Mouse (Mus musculus): ENCODE results near the gene Dhrs7b. TPM values are rescaled to one million over a fixed set of nuclear protein-coding genes. Genes with fewer than 3 reads are reported as not detected.

Gene Dhrs7b
- 41.0 and 41.4 TPM in 2 replicates for polyA plus RNA-seq (2015; fragmentation: Nextera tagmentation; extraction: Ambion mirVana)

DNA sequence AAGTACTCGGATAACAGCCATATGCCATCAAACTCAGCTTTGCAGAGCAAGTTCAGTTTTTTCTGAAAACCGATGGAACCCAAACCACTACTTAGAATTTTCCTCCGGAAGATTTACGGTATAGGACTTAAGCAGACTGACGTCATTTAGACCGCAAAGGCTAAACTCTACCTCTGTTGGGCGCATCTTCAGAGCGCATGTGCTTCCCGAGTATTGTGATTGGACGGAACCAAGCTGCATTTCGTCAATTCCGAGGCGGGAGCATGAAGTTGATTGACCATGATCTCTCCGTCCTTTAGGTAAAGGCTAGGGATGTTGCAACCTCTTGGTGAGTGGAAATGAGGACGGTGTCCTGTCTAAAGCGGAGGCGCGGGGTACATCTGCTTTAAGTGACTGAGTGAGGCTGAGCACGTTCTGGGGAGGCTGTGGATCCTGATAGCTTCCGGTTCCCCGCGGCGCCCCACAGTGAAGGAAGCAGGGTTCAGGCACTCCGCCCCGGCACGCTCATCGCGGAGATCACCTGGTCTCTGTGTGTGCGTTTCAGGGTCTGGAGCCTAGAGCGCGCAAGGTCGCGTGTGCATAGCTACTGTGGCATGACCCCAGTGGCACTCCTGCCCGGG, at the start of gene Dhrs7b:
TSS of gene Dhrs7b (plus strand) at position 199 of the 620 bp plus-strand sequence.
- H3K4me2 ChIP-seq, result peak within 1 kb of the TSS; percentile 73
- ATAC-seq (ENCODE audit: borderline replicate concordance, extremely low read depth, low FRiP score, low TSS enrichment), result peak; percentile 95
- H3K27me3 ChIP-seq, result no peaks in the 10 kb centered on the region
- peaks cover 6% of the 10 kb centered on the region for H3K4me1 ChIP-seq
- WGBS, result under 1% methylated on average over 34 of the region's 34 CpGs
- H3K36me3 ChIP-seq, result no peaks in the 10 kb centered on the region
- peak within 1 kb of the TSS; percentile 65 for H3K27ac ChIP-seq
- peak within 1 kb of the TSS; percentile 78 for H3K4me3 ChIP-seq
- H3K9me3 ChIP-seq, result no peaks in the 10 kb centered on the region
- H3K9ac ChIP-seq, result peak within 1 kb of the TSS; percentile 77

GRCm38 (mm10) chr11:60784179-60784922, 46.1 kb upstream of the Dhrs7b start:
- ATAC-seq (ENCODE audit: borderline replicate concordance, extremely low read depth, low FRiP score, low TSS enrichment), result no peak
- H3K9ac ChIP-seq, result no peak overlapping the region
- H3K9me3 ChIP-seq, result no peaks in the 10 kb centered on the region
- H3K4me1 ChIP-seq, result peaks cover 27% of the 10 kb centered on the region
- H3K36me3 ChIP-seq, result peaks cover 61% of the 10 kb centered on the region
- H3K4me3 ChIP-seq, result no peak overlapping the region
- H3K27me3 ChIP-seq, result no peaks in the 10 kb centered on the region
- WGBS, result 94% methylated on average over 8 of the region's 8 CpGs
- no peak overlapping the region for H3K27ac ChIP-seq
- no peak overlapping the region for H3K4me2 ChIP-seq

DNA sequence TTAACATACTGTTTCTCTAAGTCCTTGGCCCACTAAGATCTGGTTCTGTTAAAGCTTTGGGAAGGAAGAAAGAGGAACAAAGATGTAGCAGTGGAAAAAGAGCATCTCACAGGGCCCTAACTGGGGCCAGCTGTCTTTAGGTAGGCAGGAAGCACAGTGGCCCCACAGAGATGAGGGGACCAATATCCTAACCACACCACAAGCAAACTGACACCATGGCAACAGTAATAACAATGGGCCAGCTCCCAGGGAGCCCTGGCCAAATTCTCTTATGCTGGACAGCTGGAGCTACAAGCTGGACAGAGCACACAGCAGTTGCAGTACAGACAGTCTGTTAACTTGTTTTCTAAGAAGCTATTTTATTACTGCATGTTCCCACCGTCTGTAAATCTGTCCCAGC, 42.8 kb upstream of the Dhrs7b start:
- H3K36me3 ChIP-seq, result peaks cover 76% of the 10 kb centered on the region
- H3K9me3 ChIP-seq, result no peaks in the 10 kb centered on the region
- H3K4me3 ChIP-seq, result no peak overlapping the region
- ATAC-seq (ENCODE audit: borderline replicate concordance, extremely low read depth, low FRiP score, low TSS enrichment), result no peak
- H3K9ac ChIP-seq, result no peak overlapping the region
- H3K27ac ChIP-seq, result no peak overlapping the region
- H3K4me1 ChIP-seq, result no peaks in the 10 kb centered on the region
- H3K4me2 ChIP-seq, result no peak overlapping the region
- WGBS, result 67% methylated on average over 1 of the region's 1 CpGs
- no peaks in the 10 kb centered on the region for H3K27me3 ChIP-seq

DNA sequence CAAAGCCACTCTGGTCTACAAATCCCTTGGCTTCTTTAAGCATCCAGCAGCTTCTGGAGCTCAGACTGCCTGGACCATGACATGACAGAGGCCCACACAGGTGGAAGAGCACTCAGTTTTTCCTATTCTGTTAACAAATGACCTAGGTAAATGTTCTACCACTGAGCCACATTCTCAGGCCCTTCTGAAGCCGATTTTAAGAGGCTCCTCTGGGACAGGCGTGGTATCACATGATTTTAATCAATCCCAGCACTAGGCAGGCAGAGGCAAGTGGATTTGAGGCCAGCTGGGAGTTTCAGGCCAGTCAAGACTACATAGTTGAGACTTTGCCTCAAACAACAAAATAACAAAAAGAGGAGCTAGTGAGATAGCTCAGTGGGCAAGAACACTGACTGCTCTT, 40.0 kb upstream of the Dhrs7b start:
- H3K9me3 ChIP-seq, result no peaks in the 10 kb centered on the region
- H3K27me3 ChIP-seq, result no peaks in the 10 kb centered on the region
- no peaks in the 10 kb centered on the region for H3K4me1 ChIP-seq
- H3K4me2 ChIP-seq, result no peak overlapping the region
- no peak overlapping the region for H3K27ac ChIP-seq
- H3K9ac ChIP-seq, result no peak overlapping the region
- no peak for ATAC-seq (ENCODE audit: borderline replicate concordance, extremely low read depth, low FRiP score, low TSS enrichment)
- no peak overlapping the region for H3K4me3 ChIP-seq
- 74% methylated on average over 2 of the region's 2 CpGs for WGBS
- peaks cover 71% of the 10 kb centered on the region for H3K36me3 ChIP-seq

- Histone ChIP-seq H3K27ac (no peak overlapping the region), H3K4me3 (no peak overlapping the region)
- ATAC-seq (ENCODE audit: borderline replicate concordance, extremely low read depth, low FRiP score, low TSS enrichment), result no peak
These were observed 34.1 kb upstream of the Dhrs7b start for GRCm38 (mm10) chr11:60796342-60796741.

GRCm38 (mm10) chr11:60799977-60800376, 30.5 kb upstream of the Dhrs7b start:
- Histone ChIP-seq H3K27ac (no peak overlapping the region), H3K9me3 (no peaks in the 10 kb centered on the region), H3K36me3 (peaks cover 34% of the 10 kb centered on the region), H3K27me3 (no peaks in the 10 kb centered on the region), H3K9ac (no peak overlapping the region), H3K4me2 (no peak overlapping the region), H3K4me3 (no peak overlapping the region), H3K4me1 (no peaks in the 10 kb centered on the region)
- no peak for ATAC-seq (ENCODE audit: borderline replicate concordance, extremely low read depth, low FRiP score, low TSS enrichment)
- WGBS, result 83% methylated on average over 4 of the region's 4 CpGs

More at GRCm38 (mm10) chr11:60796342-60796741, 34.1 kb upstream of the Dhrs7b start:
- peaks cover 55% of the 10 kb centered on the region for H3K36me3 ChIP-seq
- no peak overlapping the region for H3K9ac ChIP-seq
- 85% methylated on average over 11 of the region's 11 CpGs for WGBS
- no peaks in the 10 kb centered on the region for H3K4me1 ChIP-seq
- H3K9me3 ChIP-seq, result no peaks in the 10 kb centered on the region
- no peaks in the 10 kb centered on the region for H3K27me3 ChIP-seq
- no peak overlapping the region for H3K4me2 ChIP-seq

- H3K4me1 ChIP-seq, result no peaks in the 10 kb centered on the region
- ATAC-seq (ENCODE audit: borderline replicate concordance, extremely low read depth, low FRiP score, low TSS enrichment), result no peak
- no peaks in the 10 kb centered on the region for H3K27me3 ChIP-seq
- H3K36me3 ChIP-seq, result peaks cover 30% of the 10 kb centered on the region
- H3K27ac ChIP-seq, result no peak overlapping the region
- no peak overlapping the region for H3K4me2 ChIP-seq
- H3K9ac ChIP-seq, result no peak overlapping the region
- H3K9me3 ChIP-seq, result no peaks in the 10 kb centered on the region
- no peak overlapping the region for H3K4me3 ChIP-seq
- WGBS, result 83% methylated on average over 1 of the region's 1 CpGs
These were observed 29.5 kb upstream of the Dhrs7b start for GRCm38 (mm10) chr11:60800892-60801291.

DNA sequence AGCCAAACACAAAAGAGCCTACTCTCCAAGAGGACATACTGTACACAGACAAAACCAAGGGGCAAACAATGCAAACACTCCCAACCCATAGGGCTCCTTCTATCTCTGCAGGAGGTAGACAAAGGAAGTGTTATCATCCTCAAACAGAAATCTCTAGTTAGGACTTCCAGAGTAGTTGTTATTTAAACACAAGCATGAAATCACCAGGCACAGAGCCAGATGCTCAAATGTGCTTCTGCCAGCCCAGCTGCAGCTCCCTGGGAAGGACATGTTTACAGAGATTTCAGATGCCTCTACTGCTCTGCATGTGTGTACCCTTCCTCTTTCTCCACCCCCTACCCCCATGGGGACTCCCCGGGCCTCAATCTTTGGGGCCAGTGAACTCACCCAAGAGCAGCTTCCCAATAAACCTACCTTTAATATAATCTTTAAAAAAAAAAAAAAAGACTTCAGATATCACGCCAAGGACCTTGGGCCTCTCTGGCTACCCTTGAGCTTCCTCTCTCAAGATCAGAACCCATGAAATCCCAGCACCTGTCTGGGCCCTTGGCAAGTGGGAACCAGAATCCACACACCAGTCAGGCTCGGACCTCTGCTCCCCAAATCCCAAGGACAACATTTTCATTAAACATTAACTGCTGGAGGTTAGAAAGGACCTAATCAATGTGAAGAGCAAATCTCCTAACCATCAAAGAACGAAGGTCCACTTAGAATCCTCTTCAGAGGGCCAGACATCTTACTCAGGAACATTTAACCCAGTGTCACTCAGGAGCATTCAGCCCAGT, 22.0 kb upstream of the Dhrs7b start:
- WGBS, result 40% methylated on average over 4 of the region's 4 CpGs
- no peak for ATAC-seq (ENCODE audit: borderline replicate concordance, extremely low read depth, low FRiP score, low TSS enrichment)
- Histone ChIP-seq H3K9me3 (no peaks in the 10 kb centered on the region), H3K27ac (peak overlapping the region; percentile 47), H3K27me3 (no peaks in the 10 kb centered on the region), H3K4me2 (peak overlapping the region; percentile 24), H3K9ac (0 out of 2 replicates have a peak overlapping the region, but pooled peaks have one; percentile 2), H3K4me3 (no peak overlapping the region), H3K36me3 (no peaks in the 10 kb centered on the region; the same call in 1 of the 2 replicates), H3K4me1 (peaks cover 32% of the 10 kb centered on the region)

- H3K4me3 ChIP-seq, result peak overlapping the region; percentile 54
These were observed 20.9 kb upstream of the Dhrs7b start for GRCm38 (mm10) chr11:60809546-60809945.

GRCm38 (mm10) chr11:60810046-60810965, 20.1 kb upstream of the Dhrs7b start:
- 8% methylated on average over 14 of the region's 14 CpGs for WGBS
- Histone ChIP-seq H3K27me3 (no peaks in the 10 kb centered on the region), H3K9ac (peak overlapping the region; percentile 46), H3K36me3 (no peaks in the 10 kb centered on the region), H3K4me2 (peak overlapping the region; percentile 91), H3K4me1 (peaks cover 32% of the 10 kb centered on the region), H3K4me3 (peak overlapping the region; percentile 54), H3K27ac (peak overlapping the region; percentile 56), H3K9me3 (no peaks in the 10 kb centered on the region)
- no peak for ATAC-seq (ENCODE audit: borderline replicate concordance, extremely low read depth, low FRiP score, low TSS enrichment)

More at GRCm38 (mm10) chr11:60809546-60809945, 20.9 kb upstream of the Dhrs7b start:
- 0 out of 2 replicates have a peak overlapping the region, but pooled peaks have one; percentile 56 for H3K27ac ChIP-seq
- ATAC-seq (ENCODE audit: borderline replicate concordance, extremely low read depth, low FRiP score, low TSS enrichment), result no peak
- WGBS, result 30% methylated on average over 1 of the region's 1 CpGs
- peak overlapping the region; percentile 91 for H3K4me2 ChIP-seq
- 0 out of 2 replicates have a peak overlapping the region, but pooled peaks have one; percentile 20 for H3K9ac ChIP-seq
- H3K9me3 ChIP-seq, result no peaks in the 10 kb centered on the region
- H3K27me3 ChIP-seq, result no peaks in the 10 kb centered on the region
- no peaks in the 10 kb centered on the region for H3K36me3 ChIP-seq
- peaks cover 32% of the 10 kb centered on the region for H3K4me1 ChIP-seq

- Histone ChIP-seq H3K9me3 (no peaks in the 10 kb centered on the region), H3K4me1 (peaks cover 32% of the 10 kb centered on the region), H3K36me3 (no peaks in the 10 kb centered on the region), H3K4me3 (peak overlapping the region; percentile 54), H3K9ac (peak overlapping the region; percentile 46), H3K27me3 (no peaks in the 10 kb centered on the region), H3K27ac (peak overlapping the region; percentile 56; the same call in 1 of the 2 replicates), H3K4me2 (peak overlapping the region; percentile 91)
- WGBS, result under 1% methylated on average over 29 of the region's 29 CpGs
- peak; percentile 99 for ATAC-seq (ENCODE audit: borderline replicate concordance, extremely low read depth, low FRiP score, low TSS enrichment)
These were observed 19.4 kb upstream of the Dhrs7b start for GRCm38 (mm10) chr11:60811054-60811460.

Data from lung, embryonic 15.5 days (tissue).